Mouse (Mus musculus): ENCODE results near the gene Mtor.

The Mtor gene

DNA sequence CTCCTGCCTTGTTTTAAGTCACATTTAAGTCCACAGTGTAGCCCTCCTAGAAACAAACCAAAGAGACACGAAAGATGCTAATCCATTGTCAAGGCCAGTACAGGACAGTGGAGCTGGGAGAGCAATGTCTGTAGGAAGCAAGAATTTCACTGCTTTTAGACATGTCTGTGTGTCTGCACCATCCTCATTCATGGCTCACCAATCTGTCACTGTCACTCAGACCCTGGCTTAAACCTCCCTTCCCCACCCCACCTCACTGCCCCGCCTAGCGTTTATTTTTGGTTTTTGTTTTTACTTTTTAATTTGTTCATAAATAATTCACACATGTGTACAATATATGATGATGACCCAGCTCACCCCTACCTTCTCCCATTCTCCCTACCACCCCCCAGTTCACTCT lies 84.1 kb downstream of the Mtor start:
- CTCF ChIA-PET: no interaction called here

DNA sequence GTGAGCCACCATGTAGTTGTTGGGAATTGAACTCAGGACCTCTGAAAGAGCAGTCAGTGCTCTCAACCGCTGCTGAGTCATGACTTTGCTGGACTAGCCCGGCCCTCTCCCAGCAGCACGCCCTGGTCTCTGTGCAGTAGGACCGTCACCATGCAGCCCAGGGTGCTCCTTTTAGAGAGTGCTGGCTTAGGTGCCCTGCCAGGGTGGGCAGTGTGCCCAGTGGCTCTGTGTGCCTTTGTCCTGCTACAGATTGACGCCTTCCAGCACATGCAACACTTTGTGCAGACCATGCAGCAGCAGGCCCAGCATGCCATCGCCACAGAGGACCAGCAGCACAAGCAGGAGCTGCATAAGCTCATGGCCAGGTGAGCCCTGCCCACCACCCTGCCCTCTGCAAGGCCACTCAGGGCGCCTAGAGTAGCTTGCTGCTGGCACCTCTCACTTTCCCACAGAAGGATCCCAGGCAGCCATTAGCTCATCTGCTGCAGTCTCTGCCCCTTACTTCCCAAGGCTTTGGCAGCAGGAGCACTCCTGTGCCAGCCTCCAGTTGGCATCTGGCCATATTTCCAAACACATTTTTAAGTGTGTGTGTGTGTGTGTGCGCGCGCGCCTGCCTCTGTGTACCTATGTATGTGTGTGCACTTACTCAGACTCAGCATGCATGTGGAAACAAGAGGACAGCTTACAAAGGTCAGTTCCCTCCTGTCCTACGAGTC lies 85.4 kb downstream of the Mtor start:
- CTCF ChIA-PET: no interaction called here

DNA sequence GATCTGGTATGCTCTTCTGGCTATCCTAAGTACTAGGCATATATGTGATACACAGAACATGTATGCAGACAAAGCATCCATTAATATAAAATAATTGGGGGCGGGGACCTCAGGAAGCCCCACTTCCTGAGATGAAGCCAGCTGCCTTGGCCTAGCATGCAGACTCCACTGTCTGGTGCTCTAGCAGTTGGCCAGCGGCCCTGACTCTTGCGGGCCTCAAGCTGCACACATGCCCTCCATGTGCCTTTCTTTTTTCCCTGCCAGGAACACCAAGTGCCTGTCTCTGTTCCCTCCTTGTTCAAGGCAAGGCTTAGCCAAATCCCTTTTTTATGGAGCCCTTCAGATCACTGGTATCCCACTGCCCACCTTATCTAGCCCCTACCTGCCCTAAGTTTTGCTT lies 87.5 kb downstream of the Mtor start:
- CTCF ChIA-PET: no interaction called here

DNA sequence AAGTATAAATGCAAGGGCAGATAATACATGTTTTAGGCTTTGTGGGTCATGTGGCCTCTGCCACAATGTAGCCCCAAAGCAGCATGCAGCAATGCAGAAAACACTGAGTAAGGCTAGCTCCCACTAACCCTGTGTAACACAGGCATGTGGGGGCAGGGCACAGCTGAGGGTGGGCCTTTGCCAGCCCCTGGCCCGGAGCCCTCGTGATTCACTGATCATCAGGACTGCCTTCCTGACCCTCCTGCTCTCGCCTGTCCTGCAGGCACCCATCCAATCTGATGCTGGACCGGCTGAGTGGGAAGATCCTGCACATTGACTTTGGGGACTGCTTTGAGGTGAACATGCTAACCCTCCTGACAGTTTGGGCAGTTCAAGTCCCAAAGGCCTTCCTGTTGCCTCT lies 100.7 kb downstream of the Mtor start:
- CTCF ChIA-PET: no interaction called here

DNA sequence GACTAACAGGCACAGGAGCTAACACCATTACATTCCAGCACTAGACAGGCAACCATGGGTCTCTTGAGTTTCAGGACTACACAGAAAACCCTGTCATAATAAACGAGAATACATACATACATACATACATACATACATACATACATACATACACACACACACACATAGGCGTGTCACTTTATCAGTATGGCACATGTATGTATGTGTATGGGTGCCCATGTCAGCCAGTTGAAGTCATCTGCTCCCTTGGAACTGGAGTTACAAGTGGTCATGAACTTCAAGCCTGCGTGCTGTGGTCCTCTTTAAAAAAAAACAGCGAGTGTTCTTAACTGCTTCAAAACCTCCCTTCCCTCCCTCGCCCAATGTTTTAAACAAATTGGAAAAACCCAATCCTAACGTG lies 109.4 kb downstream of the Mtor start:
- CTCF ChIA-PET: no interaction called here

DNA sequence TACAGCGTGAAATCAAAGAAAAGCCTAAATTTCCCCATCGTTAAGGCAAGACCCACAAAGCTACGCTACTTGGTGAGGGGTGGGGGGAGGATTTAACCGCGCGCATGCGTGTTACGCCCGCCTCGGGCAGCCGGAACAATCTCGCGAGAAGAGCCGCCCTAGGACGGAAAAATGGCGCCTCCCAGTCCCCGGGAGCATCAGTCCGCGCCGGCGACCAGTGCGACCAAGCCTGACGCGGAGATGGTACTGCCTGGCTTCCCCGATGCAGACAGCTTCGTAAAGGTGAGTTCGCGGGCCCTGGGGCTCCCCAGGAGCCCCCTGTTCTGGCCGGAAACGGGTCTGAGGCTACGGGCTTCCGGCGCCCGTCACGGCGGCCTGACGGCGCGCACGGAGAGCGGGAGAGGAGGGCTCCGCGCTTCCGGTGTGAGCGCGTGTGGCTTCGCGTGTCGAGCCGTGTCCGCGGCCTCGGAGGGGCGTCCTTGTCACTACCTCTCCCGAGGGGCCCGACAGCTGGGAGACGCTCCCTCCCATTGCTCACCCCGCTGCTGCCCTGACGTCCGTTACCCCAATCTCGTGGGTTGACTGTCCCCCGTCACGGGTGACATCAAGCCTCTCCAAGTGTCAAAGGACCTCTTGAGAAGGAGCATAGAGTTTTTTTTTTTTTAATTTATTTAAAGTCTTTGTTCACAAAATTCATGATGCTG lies 110.0 kb downstream of the Mtor start, which contains the start of gene Exosc10:
Exosc10 (plus strand) TSS at position 133 of the 704 bp plus-strand sequence.
- CTCF ChIA-PET: interaction anchor here (0.7 kb wide), 1 partner anchor 69 kb away, joined by 4 read pairs; no protein-coding TSS in a partner anchor

DNA sequence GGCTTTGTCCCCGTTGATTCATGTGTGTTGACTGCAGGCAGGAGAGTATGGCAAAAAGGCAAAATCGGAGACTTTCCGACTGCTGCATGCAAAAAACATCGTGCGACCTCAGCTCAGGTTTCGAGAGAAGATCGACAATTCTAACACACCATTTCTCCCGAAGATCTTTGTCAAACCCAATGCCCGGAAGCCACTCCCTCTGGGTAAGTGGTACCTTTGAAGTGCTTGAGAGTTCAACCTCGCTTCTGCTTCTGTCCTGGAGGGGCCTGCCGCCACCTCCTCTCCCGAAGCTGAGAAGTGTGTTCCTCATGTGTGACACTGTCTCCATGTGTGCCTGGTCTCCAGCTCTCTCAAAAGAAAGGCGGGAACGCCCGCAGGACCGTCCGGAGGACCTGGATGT lies 114.3 kb downstream of the Mtor start:
- CTCF ChIA-PET: no interaction called here

DNA sequence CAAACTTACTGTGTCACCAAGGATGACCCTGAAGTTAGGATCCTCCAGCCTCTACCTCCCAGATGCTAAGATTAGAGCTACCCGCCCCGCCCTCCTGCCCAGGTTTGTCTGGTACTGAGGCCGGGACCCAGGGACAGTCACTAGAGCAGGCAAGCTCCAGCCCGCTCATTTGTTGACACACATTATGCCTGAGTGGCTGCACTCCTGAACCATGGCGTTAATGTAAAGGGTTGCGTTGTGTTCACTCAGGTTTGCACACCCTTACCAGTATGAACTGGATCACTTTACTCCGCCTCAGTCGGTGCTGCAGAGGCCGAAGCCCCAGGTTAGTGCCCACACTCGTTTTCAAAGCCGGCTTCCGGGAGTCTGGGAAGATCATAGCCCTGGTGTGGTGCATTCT lies 115.2 kb downstream of the Mtor start:
- CTCF ChIA-PET: no interaction called here

DNA sequence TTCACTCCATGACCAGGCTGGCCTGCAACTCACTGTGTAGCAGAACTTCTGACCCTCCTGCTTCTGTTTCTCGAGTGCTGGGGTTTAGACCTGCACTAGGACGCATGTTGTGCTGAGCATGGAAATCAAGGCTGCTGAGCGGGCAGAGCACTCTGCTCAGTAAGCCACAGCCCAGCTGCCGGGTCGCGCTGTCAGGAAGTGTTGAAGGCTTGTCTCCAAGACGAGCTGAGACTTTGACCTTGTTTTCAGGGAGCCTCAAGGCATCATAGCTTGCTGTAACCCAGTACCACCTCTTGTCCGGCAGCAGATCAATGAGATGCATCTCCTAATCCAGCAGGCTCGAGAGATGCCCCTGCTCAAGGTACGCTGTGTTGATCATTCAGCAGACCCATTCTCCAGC lies 121.7 kb downstream of the Mtor start:
- CTCF ChIA-PET: no interaction called here

DNA sequence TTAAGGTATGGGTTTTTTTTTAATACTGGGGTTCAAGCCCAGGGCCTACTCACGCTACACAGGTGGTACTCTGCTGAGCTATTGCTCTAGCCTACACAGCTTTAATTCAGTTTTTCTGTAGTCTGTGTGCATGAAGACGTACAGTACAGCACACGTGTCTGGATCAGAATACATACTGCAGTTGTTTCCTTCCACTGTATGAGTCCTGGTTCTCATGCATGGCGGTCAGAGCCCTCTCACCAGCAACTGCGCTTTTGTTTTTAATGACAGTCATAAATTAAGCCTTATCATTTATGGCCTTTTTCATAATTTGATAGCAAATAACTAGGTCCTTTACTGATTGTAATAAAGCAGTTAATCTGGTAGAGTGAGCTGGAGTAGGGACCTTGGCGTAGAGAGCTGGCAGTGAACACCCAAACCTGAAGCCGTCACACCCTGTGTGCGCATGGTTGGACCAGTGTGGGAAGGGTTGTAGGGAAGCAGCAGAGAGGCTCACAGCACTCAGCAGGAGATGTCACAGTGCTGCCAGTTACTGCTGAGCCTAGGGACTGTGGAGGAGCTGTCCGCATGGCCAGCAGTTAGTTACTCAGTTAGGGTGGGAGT lies 122.4 kb downstream of the Mtor start:
- CTCF ChIA-PET: interaction anchor here (0.6 kb wide), 1 partner anchor 534 kb away, joined by 3 read pairs; no protein-coding TSS in a partner anchor

DNA sequence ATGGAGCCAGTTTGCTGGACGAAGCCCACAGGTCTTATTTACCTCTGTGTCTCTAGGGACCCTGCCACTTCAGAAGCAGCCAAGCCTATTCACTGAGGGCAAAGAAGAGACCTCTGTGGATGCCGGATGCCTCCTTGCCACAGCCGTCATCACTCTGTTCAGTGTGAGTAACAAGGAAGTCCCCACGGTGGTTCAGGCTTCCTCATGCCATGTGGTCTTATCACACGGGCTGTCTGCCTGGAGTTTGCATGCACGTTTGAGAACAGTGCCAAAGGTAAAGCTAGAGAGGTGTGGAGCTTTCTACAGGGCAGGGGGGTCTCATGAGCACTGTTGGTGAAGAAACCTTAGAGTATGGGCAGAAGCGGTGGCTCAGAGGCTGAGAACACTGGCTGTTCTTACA lies 124.8 kb downstream of the Mtor start:
- CTCF ChIA-PET: no interaction called here

DNA sequence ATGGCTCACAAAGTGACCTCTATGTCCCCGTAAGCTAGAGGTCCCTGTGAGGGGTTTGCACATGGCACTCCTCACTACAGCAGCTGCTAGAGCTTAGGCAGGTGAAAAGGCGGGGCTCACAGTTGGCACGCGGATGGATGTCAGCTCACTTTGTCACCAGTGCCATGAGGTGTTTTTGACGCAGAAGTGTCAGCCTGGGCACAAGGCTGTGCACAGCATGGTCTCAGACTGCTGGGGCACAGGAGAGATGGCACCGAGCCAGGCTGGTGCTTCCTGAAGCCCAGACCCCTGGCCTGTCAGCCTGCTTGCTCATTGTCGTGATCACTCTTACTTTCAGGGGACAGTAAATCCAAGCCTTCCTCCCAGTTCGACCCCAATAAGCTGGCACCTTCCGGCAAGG lies 132.4 kb downstream of the Mtor start:
- CTCF ChIA-PET: interaction anchor here (0.6 kb wide), 1 partner anchor 11 kb away, joined by 3 read pairs; no protein-coding TSS in a partner anchor

DNA sequence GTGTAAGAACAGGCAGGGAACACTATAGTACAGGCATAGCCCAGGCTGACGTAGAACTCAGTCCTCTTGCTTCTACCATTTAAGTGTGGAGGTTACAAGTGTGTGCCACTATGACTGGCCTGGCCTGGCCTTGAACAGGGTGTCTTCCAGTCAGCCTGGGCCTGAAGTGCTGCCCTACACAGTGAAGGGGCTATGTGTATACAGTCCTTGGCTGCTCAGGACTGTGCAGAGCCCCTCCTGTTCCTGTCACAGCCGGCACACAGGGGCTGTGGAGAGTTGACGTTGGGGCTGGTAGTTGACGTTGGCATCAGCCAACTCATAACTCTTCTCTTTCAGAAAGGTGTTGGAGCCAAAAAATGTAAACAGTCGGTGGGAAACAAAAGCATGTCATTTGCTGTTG lies 133.0 kb downstream of the Mtor start:
- CTCF ChIA-PET: no interaction called here

DNA sequence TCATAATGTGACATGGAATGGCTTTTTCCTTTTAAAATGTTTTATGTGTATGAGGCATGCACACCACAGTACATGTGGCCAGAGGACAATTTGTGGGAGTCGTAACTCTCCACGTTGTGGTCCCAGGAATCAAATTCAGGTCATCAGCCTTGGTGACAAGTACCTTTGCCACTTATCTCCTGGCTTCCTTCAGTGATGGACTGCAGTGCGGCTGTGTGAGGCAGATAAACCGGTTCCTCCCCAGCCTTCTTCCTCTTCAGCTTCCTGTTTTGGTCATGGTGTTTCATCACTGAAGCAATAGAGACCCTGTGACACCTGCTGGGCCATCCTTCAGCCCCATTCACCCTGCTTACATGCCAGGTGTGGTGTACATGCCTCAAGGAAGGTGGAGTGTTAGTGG lies 134.8 kb downstream of the Mtor start:
- CTCF ChIA-PET: no interaction called here

DNA sequence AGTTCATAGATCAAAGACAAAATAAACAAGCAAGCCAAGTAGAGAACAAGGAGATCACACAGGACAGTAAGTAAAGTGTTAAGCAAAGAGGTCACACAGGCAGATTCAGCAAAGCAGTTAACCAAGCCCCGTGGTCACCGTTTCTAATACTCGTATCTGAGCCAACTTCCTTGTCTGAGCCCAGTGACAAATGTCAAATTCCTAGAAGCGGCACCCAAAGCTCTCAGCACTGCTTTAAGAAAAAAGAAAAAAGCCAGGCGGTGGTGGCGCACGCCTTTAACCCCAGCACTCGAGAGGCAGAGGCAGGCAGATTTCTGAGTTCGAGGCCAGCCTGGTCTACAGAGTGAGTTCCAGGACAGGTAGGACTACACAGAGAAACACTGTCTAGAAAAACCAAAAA lies 138.2 kb downstream of the Mtor start:
- CTCF ChIA-PET: interaction anchor here (0.9 to 1.3 kb wide), 2 partner anchors 21 to 31 kb away, joined by 3 read pairs; no protein-coding TSS in a partner anchor

DNA sequence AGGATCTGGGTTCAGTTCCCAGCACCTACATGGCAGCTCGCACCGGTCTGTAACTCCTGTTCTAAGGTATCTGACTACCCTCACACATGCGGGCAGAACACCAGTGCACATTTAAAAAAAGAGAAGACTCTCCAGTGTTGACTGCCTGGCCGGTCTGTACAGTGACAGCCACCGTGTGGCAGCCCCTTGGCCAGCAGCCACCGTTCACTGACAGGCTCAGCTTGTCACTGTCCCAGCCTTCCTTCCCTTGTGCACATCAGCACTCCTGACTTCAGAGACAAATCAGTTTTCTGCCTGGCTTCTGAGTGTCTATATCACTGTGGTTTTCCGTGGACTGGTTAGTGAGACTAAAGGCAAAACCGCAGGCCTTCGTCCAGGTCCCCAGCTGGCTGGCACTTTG lies 140.4 kb downstream of the Mtor start:
- CTCF ChIA-PET: interaction anchor here (0.6 to 1.1 kb wide), 2 partner anchors 8 to 26 kb away, joined by 3 read pairs; no protein-coding TSS in a partner anchor

DNA sequence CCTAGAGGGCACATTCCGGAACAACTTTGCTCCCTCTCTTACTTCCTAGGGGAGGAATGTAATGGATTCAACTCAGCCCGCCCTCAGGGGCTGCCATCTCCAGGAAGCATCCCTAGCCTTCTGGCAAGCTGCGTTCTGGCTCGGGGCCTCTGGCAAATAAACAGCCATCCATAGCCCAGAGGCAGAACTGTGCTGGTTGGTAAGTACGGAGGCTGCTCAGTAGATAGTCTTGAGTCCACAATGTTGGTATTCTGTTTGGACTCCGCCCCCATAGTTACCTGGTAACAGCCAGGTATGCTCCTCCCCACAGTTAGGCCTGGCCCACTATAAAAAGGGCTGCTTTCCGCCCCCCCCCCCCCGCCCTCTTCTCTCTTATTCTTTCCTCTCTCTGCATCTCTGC lies 141.2 kb downstream of the Mtor start:
- CTCF ChIA-PET: no interaction called here

DNA sequence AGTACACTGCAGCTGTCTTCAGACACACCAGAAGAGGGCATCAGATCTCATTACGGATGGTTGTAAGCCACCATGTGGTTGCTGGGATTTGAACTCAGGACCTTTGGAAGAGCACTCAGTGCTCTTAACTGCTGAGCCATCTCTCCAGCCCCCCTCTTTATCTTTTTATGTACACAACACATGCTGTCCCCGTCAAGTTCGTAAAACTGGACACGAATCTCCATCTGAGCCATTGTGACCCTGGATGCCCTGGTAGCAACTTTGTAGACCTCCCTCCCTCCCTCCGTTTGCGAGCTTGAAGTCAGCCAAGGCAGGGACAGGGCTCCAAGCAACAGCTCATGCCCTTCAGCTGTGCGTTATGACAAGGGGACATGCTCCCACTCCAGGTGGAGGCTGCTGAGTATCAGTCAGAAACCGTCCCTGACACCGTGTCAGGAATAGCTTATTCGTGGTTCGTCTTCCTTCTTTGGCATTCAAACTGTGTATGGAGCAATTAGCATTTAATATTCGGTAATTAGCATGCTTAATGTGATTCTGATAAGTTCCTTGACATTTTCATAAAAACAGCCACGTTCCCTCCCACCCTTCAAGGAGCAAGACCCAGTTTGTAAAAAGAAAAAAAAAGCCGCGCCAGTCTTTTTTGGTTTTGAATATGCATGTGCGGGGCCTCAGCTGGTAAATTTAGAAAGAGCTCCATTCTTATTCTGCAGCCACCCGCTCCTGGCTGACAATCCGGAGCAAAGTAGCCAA lies 142.2 kb downstream of the Mtor start:
- CTCF ChIA-PET: interaction anchor here (0.6 kb wide), 1 partner anchor 513 kb away, joined by 4 read pairs; no protein-coding TSS in a partner anchor

DNA sequence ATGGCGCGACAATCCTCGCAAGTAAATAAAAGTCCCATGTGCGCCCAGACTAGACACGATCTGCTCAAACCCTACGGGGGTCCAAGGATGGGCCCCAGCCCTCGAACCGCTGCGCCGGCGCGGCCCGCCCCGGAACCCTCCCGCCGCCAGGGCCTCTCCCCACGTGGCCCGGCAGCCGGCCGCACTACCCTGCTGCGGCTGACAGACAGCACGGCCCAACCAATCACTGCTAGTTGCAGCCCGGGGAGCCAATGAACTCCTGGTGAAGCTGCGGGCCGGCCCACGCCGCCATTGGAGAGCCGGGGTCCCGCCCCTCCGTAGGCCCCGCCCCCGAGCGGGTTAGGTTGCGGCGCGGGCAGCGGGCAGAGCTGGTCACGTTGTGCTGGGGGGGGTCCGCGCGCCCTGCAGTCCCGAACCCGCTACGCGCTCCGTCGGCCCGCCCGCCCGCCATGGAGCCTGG lies 142.8 kb downstream of the Mtor start, which contains the start of gene Srm:
Srm (plus strand) TSS at position 333 of the 460 bp plus-strand sequence.
- CTCF ChIA-PET: no interaction called here

DNA sequence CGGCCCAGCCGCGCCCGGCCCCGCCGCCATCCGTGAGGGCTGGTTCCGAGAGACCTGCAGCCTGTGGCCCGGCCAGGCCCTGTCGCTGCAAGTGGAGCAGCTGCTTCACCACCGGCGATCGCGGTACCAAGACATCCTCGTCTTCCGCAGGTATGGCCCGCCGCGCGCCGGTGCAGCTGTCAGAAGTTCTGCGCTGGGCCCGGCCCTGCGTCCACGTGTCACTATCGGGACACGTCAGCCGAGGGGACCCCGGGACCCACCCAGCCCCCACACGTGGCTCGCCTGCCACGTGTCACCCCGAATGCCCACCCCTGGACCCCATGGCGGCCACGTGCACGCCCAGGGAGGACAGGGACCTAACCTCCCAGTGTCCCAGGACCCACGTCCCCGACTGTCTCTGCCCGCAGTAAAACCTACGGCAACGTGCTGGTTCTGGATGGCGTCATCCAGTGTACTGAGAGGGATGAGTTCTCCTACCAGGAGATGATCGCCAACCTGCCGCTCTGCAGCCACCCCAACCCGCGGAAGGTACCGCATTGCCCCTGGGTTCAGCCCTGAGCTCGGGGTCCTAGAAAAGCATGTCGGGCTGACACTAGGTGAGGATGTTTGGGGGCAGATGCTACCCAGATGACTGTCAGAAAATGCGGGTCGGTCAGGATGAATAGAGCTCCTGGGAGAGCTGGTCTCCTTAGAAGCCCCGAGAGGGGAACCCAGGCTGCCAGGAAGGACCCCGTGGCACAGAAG lies 143.4 kb downstream of the Mtor start:
- CTCF ChIA-PET: interaction anchor here (0.7 kb wide), 1 partner anchor 11 kb away, joined by 3 read pairs; no protein-coding TSS in a partner anchor

DNA sequence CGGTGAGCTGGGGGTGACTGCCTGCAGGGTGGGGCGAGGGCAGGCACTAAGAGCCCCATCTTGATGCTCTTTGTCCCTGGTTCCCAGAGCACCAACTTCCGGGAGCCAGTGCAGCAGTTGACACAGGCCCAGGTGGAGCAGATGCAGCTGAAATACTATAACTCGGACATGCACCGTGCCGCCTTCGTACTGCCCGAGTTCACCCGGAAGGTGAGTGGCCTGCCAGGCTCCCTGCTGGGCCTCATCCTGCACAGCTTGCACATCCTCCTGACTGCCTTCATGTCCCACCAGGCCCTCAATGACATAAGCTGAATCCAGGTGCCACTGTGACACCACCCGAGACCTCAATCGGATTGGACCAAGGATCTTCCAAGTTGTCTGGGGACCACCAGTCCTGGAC lies 145.6 kb downstream of the Mtor start:
- CTCF ChIA-PET: no interaction called here
